Mouse (Mus musculus) adrenal gland, adult 18-20 months (tissue): ENCODE measurements around the gene Nme3. TPM values are rescaled to one million over a fixed set of nuclear protein-coding genes. Genes with fewer than 3 reads are reported as not detected.
"Not testable (repeated sequence)": the region's sequence is repeated elsewhere in the genome, so short reads cannot be mapped to it uniquely, and the experiment has no call there.

Experiments used
- DNase-seq, 2 experiments: peaks; one replicate each; pipeline ENCODE4 v3.0.0; 2021 to 2022; ENCODE audit warnings: low spot score in 2 of 2
- total RNA-seq, 2 experiments: library from RNA; stranded (reverse); gene quantifications; 1 replicate in 1 of 2; 2 replicates in 1 of 2; pipeline ENCODE4 v1.2.3; 2021

The Nme3 gene
- total RNA-seq, 2 experiments from 2014 or later: 50.8 to 100 TPM

DNA sequence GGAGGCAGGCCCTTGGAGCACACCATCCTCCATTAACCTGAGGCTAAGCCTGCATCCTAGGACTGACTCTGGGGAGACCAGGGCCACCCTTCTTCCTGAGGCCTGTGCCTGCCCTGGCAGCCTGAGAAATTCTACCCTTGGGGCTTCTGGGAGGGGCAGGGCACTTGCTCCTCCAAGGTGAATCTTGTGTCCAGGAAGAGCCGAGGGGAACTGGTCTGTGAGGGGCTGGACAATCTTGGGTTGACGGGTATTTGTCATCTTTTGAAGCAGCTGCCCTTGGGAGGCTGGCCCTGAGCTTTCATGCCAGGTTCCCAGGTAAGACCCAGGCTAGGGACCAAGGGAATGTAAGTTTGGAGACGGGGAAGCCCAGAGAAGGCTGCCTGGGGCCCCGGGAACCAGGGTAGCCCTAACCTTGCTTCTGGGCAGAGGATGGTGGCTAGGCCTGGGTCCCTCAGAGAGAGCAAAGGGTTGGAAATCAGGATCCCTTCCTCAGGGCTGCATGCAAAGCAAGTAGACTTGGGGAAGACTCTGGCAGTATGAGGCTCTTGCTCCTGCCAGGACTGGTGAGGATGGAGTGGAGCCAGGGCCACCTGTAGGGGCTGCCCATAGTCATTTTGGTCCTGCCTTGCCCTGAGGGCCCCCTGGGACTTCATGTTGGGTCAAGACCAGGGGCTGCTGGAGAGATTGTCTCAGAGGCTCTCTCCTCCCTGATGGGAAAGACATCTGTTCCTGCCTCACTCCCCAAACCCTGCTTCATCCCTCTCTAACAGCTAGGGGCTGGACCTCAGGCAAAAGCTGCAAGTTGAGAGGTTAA, 1.9 kb downstream of the Nme3 start:
- DNase-seq: no peak

DNA sequence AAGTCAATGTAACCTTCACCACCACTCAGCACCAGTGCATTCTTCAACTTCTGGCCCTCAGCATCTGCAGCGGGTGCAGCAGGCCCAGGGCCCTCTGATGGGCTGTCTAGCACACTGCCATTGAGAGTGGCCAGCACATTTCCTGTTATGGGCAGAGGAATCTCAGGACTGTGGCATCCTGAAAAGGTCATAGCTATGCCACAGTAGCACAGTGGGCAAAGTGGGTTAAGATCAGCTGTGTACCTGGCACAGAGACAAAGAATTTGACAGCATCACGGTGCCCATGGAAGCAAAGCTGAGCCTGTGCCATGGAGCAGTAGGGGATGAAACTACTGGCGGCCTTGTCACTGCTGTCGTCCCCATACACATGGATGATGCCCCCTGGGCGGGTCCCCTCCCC, 2.9 kb downstream of the Nme3 start:
- DNase-seq: no peak

DNA sequence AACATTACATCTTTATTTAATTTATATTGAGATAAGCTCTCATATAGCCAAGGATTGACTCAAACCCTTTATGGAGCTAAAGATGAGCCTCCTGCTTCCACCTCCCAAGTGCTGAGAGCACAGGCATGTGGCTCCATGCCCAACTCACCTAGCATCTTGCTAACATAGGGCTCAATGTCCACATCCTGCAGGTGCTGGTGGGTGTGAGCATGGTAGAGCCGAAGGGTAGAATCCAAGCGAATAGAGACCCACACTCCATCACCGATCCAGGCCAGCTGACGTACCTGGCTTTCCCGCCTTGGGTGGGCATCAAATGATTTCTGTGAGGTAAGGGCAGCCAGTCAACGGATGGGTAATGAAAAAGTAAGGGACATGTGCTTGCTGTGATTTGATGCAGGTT, 3.7 kb downstream of the Nme3 start:
- DNase-seq: no peak

DNA sequence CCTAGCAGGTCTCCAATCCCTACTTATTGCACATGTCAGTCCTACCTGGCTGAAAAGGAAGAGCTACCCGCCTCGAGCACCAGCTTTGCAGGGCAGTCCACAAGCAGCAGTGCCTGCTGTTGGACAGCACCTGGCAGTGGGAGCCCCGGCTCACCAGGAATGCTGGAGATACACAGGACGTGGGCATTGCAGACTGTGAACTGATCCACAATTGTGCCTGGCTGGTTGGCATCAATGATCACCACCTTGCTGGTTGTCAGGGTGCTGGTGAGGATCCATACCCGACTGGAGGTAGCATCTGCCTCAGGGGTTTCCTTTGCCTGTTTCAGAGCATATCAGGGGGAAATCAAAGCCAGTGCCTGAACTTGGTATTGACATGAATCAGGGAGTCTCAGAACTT, 5.8 kb downstream of the Nme3 start:
- no peak for DNase-seq

DNA sequence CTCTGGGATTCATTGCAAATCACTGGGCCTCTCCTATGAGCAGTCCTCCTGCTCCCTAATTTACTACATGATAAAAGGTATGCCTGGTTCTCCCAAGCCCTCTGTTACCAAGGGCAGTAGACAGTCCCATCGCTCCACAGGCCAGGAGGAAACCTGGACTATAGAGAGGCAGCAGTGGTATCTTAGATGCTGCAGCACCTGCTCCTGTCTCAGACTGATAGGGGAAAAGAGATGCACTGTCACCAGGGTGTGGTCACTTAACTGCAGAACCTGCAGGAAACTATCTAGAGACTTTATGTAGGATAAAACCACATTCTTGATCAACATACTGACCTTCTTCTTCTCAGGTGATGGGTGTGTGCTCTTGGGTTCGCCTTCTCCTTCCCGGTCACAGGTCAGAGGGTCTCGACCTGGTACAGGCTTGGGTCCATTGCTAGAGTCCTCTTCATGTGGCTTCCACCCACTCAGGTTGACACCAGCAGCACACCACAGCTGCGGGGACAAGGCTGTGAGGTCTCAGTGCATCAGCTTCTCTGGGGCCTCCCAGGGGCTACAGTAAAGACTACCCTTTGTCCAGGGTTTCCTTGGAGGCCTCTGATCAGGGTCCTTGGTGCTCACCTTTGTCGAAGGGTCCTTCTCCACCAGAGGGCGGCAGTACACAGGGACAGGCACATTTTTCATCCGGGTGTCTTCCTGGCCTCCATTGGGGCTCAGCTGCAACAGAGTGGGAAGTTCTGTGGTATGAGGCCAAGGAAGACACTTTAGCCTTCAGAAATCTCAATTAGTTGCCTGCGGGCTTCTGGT, 6.6 kb downstream of the Nme3 start:
- no peak for DNase-seq

DNA sequence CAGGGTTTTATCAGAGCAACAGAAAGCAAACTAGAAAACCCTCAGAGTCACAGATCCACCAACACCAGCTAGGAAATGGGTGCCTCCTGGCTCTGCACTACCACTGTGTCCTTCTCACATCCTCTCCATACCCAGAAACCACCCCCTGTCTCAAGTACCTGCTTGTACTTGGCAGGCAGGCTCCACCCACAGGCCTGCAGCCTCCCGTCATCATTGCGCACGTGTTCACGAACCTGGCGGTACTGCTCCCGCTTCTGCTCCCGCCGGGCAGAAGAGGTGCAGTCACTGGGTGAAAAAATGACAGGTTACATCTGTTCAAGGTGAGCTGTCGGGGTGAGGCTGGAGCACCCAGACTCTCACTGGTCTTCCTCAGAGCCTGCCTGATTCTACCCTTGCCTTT, 7.5 kb downstream of the Nme3 start:
- no peak for DNase-seq

DNA sequence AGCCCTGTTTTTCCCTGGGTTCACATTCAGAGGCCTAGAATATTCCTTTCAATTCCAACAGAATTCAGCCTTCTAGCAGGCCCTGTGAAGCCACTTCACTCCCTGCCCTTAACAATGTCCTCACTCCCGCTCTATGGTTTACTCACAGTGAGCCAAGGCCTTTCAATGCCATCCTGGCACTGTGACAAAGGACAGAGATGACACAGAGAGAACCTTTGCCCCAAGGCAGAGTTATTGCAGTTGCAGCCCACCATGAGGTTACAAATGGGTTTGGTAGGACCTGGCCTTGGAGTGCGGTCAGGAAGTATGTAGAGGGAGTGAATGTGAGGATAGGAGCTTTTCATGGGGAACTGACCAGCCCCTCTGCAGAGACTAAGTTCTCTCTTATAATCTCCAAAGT, 11.3 kb downstream of the Nme3 start:
- peak in 1 of 2 experiments; percentile 65 for DNase-seq

DNA sequence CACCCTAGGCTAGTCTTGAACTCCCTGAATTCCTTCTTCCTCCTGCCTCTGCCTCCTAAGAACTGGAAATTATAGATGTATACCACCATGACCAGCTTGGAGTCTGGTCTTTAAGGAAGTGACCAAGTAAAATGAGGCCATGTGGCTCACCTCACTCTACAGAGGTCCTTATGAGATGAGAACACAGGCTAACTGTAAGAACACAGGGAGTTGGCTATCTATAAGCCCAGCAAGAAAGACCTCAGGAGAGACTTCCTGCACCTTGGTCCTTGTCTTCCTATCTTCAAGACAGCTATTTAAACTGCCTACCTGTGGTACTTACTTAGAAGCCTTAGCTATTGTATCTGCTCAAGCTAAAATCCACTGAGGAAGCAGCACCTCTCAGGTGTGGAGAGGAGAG, 17.7 kb downstream of the Nme3 start:
- DNase-seq: no peak

DNA sequence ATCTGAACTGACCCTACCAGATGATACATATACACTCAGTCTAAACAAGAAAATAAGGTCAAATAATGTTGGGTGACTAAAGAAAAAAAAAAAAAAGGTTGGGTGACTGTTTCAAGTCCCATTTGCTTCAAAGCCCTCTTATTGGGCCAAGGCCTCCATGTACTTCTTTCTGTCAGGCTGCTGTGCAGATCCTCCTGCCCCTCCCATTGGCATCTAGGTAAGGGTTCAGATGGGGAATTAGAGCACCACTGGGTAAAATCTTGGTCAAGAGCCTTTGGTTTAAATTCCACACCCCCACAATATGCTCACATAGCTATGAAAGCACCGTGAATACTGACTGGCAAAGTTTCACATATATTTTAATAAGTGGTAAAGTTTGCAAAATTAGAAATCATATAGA, 26.9 kb downstream of the Nme3 start:
- no peak for DNase-seq

DNA sequence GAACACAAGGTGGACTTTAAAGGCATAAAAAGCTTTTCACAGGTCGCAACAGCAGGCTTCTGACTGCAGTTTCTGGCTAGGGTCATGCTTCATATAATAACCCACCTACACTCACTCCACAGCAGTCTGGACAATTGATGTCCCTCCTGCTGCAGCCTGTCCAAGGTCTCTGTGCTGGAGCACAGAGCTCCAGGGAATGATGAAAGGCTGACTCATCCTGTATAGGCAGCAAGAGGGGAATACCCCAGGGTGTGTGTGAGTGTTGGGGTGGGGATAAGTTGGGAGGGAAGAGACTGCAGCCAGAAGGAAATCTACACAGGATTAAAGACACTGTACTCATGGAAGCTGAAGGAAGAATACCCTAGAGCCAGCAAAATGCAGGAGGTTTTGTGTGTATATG, 33.2 kb downstream of the Nme3 start:
- no peak for DNase-seq

DNA sequence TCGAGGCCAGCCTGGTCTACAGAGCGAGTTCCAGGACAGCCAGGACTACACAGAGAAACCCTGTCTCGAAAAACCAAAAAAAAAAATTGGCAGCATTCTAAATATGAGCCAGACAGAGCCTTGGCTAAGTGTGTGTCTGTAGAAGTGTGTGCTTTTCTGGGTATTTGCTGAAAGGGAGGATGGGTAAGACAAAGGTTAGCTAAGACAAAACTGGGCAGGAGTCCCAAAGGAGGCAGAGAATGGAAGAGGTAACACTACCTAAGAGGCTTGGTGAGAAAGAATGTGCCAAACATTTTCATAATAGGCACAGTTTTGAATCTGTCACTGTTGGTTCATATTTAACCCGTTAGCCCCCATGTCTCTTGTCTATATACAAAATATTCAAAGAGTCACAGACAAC, 36.1 kb downstream of the Nme3 start:
- DNase-seq: no peak

DNA sequence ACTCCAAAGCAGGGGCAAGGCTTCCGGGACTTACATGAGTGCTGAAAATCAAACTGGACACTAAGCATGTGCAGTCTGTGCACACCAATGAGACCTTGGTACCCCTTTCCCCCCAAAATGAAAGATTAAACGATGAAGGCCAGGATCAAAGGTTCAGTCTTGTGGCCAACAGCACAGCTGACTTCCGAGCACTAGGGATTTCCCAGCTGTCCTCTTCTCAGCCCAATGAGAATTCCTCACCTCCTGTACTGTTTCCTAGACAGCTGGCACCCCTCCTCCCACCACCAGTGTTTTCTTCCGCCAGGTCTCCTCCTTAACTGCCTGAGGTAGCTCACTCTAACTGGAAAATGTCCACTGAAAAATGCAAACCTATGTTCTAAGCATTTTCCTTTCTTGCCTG, 36.9 kb downstream of the Nme3 start:
- no peak for DNase-seq

DNA sequence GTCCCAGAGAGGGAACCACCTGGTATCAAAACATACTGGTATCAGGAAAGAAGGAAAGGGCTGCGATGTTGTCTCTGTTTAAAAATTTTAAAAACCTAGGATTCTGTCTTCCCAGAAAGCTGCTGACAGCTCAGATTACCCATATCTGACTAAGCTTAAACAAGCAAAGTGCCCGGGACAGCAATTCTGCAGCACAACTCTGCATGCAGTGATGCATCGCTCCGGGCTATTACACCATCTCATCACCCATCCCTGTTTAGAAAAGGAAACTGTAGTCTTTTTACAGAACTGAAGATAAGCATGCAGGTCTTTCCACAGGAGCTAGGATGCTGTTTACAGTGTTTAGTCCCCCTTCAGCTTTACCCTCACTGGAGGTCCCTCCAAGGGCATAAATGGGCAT, 38.6 kb downstream of the Nme3 start:
- no peak for DNase-seq

DNA sequence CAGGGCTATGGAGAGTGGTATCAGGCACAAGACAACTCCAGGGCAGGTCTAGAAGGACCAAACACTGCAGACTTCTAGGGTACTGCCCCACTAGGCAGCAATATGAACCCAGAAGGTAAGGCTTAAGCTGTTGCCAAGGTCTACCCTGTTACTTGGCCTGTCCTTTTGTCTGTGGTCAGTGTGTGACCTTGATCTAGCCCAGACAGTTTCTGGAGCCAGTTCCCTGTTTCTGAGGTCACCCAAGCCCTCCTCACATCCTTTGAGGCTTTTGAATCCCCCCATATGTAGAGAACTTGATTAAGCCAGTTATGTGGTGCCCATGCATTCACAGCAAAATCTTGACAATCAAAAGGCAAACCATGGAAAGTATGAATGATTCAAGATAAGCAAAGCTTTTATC, 39.4 kb downstream of the Nme3 start:
- no peak for DNase-seq

DNA sequence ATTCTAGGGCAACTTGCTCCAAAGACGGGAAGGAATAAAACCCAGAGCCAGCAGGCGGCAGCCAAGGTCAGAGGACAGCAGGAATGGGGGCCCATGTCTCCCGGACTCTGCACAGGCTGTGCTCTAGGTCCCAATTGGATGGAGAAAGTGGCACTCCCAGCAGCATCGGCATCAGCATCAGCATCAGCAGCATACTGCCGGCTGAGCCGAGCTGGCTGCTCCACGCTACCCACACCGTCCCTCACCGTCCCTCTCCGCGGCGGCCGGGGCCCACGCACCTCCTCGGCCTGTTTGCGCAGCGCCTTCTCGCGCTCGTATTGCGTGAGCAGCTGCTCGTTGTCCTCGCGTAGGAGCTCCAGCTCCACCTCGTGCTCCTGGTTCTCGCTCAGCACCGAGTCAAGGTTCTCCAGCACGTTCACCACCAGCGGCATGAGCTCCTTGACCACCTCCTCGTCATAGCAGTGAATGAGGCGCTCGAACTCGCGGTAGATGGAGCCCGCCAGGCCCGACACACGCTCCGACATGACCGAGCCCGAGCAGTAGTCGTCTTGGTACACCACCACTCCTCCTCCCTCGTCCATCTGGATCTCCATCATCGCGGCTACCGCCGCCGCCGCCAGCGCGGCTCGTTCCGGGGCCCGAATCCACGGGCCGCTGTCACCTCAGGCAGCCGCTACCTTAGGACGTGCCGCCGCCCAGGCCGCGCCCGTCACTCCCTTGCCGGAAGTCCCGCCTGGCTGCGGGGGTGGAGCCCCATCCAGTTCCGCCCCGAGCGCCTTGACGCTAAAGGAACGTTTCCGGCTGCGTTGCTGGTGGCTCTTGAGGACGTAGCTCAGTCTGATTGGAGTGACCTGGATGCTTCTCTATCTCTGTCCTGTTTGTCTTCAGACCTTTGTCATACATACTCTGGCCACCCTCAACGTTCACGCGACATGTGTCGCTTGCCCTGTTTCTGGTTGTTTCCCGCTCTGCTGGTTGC, 40.2 kb downstream of the Nme3 start, which contains the start of gene Mapk8ip3:
TSS of gene Mapk8ip3 (minus strand) at position 719 of the 979 bp plus-strand sequence.
- DNase-seq: peak; percentile 95 to 97

DNA sequence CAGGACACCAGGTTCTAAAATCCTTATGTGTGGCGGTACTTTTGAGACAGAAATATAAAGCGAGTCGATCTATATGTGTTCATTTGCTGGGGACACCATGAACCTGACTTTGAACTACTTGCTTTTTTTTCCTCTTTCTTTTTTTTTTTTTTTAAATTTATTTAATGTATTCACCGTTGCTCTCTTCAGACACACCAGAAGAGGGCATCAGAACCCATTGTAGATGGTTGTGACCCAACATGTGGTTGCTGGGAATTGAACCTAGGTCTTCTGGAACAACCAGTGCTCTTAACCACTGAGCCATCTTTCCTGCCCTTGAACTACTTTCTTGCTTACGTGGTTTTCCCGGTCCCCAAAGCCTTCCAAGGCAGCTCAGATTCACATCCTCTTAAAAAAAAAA, 41.0 kb downstream of the Nme3 start:
- no peak for DNase-seq

DNA sequence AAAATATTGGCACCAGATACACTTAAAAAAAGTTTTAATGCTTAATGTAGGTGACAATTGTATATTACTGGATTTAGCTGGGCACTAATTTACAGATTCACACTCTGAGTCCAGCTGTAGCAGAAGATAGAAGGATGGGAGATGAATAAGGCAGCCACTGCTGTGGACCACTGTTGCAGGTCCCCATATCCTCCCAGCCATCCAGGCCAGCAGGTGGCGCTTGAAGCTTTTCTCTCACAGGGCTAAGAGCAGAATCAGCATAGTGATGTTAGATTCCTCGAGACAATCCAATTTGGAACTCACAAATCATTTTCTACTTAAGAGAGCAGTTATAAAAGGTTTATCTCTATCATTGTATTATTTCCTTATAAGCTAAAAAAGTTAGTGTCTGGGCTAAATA, 46.2 kb downstream of the Nme3 start:
- peak in 1 of 2 experiments; percentile 43 for DNase-seq

DNA sequence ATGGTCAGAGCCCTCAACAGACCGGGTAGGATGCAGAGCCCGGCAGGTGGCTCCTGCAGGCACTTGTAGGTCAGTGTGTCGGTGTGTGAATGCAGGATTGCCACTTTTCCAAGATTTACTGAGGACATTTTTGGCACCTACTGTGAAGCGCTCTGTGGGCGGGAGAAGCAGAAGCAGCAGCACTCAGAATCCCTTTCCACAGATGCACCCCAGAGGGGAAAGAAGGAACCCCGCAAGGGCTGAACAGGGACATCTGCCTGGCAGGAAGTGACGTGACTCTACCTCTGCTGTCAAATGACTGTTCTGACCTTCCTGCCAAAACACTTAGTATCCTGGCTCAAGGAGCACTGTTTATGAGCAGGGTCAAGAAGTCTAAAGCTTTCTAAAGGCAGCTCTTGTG, 46.7 kb downstream of the Nme3 start:
- no peak for DNase-seq

DNA sequence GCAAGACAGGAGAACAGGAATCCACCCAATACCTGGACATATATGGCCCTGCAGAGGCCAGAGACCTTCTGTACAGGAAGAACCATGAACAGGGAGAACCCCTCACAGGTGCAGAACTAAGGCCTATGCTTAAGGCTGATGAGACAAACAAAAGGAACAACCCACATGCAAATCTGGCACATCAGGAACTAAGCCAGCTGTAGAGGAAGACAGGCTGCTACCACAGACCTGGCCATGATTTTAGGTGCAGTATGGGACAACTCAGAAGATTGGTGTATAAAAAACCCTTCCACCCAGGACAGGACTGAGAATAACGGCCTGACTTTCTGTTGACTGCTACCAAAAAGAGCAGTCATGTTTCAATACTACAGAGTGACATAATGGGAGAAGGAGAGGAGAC, 47.3 kb downstream of the Nme3 start:
- DNase-seq: not testable (repeated sequence)
